Mouse (Mus musculus): ENCODE results near the gene Tekt4.

- no peak for TF ChIP-seq CTCF (IDR thresholded peaks at IDR 0.05; ENCODE audit: extremely low read depth, insufficient read depth, low read length)
- TF ChIP-seq POLR2A (IDR thresholded peaks at IDR 0.05; ENCODE audit: extremely low read depth, insufficient read depth, low read length) = no peak
These were observed 40.2 kb upstream of the Tekt4 start for GRCm38 (mm10) chr17:25414209-25414608.

Data from cortical plate, adult 2 months (tissue).